ENCODE assay signal across 12 mouse cellular contexts in the genomic region with DNA sequence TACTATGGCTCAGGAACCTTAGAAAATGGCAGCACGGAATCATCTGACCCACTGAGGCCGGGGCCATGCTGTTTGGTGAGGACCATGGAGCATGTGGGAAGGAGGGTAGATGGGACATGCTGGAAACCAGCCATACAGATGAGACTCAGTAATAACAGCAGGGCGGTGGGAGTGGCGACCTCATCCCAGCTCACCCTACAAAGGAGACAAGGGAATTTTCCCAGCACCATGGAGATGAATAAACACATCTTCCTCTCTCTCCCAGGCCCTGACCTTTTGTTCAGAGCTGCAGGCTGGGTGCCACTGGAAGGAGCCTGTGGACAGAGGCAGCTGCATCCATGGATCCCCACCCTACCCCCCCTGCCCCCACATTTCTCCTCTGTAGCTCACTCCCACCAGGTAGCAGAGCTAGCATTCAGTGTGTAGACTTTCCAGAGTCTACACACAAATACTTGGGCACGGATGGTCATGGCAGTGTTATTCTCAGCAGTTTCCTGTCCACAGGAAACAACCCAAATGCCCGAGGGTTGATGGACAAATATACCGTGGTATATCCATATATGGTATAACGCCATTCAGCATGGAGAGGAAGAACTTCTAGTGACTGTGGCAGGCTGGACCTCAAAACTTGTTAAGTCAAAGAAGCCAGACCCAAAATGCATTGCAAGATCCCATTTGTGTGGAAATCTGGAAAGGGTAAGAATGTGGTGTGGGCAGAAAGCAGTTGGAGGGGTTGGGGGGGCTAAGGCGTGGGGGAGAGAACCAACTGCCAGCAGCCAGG. TPM values are rescaled to one million over a fixed set of nuclear protein-coding genes. Genes with fewer than 3 reads are reported as not detected.
DNase-seq lines count a peak whose midpoint lies in the region; ATAC-seq lines count a peak whose summit lies in the region.
"Had no signal": no experiment of that assay in that cellular context is flagged by ENCODE, and none has a peak within 500 bp of the region (broad histone marks: within the 10 kb centered on the region; RNA-seq: fewer than 3 reads in every experiment).

No protein-coding gene starts in this region.

- H3K27ac ChIP-seq in kidney, embryonic 15.5 days, result 0 out of 2 replicates have a peak overlapping the region, but pooled peaks have one; percentile 22
- no peak overlapping the region for H3K27ac ChIP-seq in hindbrain, embryonic 12.5 days
- H3K27ac ChIP-seq: stomach, embryonic 15.5 days had no signal

- no peaks in the 10 kb centered on the region for H3K36me3 ChIP-seq in kidney, embryonic 15.5 days
- no peaks in the 10 kb centered on the region for H3K36me3 ChIP-seq in hindbrain, embryonic 12.5 days
- H3K36me3 ChIP-seq: stomach, embryonic 15.5 days had no signal

- no peak overlapping the region for H3K4me3 ChIP-seq in kidney, embryonic 15.5 days (replicated peaks)
- no peak overlapping the region for H3K4me3 ChIP-seq in hindbrain, embryonic 12.5 days
- H3K4me3 ChIP-seq: myocyte; stomach, embryonic 15.5 days had no signal

- no peak for ATAC-seq in kidney, embryonic 15.5 days (replicated peaks; ENCODE audit: low FRiP score)
- ATAC-seq in hindbrain, embryonic 12.5 days (ENCODE audit: low FRiP score), result 0 out of 2 replicates have a peak, but pooled peaks have one; percentile 27

- peaks cover 27% of the 10 kb centered on the region for H3K4me1 ChIP-seq in kidney, embryonic 15.5 days
- peaks cover 16% of the 10 kb centered on the region; the same call in 1 of the 2 replicates for H3K4me1 ChIP-seq in hindbrain, embryonic 12.5 days

- DNase-seq in adrenal gland, adult (ENCODE audit: inconsistent age in 2 of 2, low spot score in 1 of 2), result peak; percentile 59 to 75
- DNase-seq in adrenal gland, adult 18-20 months (ENCODE audit: low spot score in 2 of 2), result no peak
- DNase-seq in kidney, adult 11 months, result no peak
- DNase-seq in lung, postnatal 36 days, result peak; percentile 89
- no peak for DNase-seq in cerebellum, adult 18-20 months
- DNase-seq in cerebellum, postnatal 4 days (ENCODE audit: low spot score in 2 of 2), result no peak
- DNase-seq: cerebellum, adult 11 months; kidney, postnatal 4 days had no signal

- no peak overlapping the region for H3K9ac ChIP-seq in kidney, embryonic 15.5 days
- H3K9ac ChIP-seq in hindbrain, embryonic 12.5 days, result no peak overlapping the region
- H3K9ac ChIP-seq: stomach, embryonic 15.5 days had no signal

- H3K27me3 ChIP-seq in kidney, embryonic 15.5 days, result no peaks in the 10 kb centered on the region
- H3K27me3 ChIP-seq in hindbrain, embryonic 12.5 days, result no peaks in the 10 kb centered on the region
- H3K27me3 ChIP-seq: stomach, embryonic 15.5 days had no signal

- no peaks in the 10 kb centered on the region for H3K9me3 ChIP-seq in kidney, embryonic 15.5 days (replicated peaks)
- no peaks in the 10 kb centered on the region for H3K9me3 ChIP-seq in hindbrain, embryonic 12.5 days (replicated peaks)
- H3K9me3 ChIP-seq: stomach, embryonic 15.5 days had no signal

- no peak overlapping the region for H3K4me2 ChIP-seq in kidney, embryonic 15.5 days
- no peak overlapping the region for H3K4me2 ChIP-seq in hindbrain, embryonic 12.5 days (replicated peaks)
- H3K4me2 ChIP-seq: stomach, embryonic 15.5 days had no signal

- 67% methylated on average over 9 of the region's 9 CpGs for WGBS in kidney, embryonic 15.5 days
- WGBS in hindbrain, embryonic 12.5 days, result 64% methylated on average over 9 of the region's 9 CpGs

RNA-seq across cellular contexts. Expression of gene Hs1bp3, which starts 35.7 kb away (rescaled TPM):
- 10 to 100 TPM; 12.4 to 16.5 TPM for total RNA-seq in adrenal gland, adult 18-20 months (2021)
- polyA plus RNA-seq in kidney, embryonic 15.5 days (2015; fragmentation: Nextera tagmentation; extraction: Ambion mirVana), result 14.2 and 16.5 TPM in 2 replicates
- 13.2 and 14.6 TPM in 2 replicates for polyA plus RNA-seq in hindbrain, embryonic 12.5 days (2016; fragmentation: Nextera tagmentation; extraction: Ambion mirVana)

RNA-seq across cellular contexts. Expression of gene Gdf7, which starts 47.2 kb away (rescaled TPM):
- total RNA-seq in adrenal gland, adult 18-20 months (2021), result not detected
- polyA plus RNA-seq in kidney, embryonic 15.5 days (2015; fragmentation: Nextera tagmentation; extraction: Ambion mirVana), result 1.1 and 1.2 TPM in 2 replicates
- polyA plus RNA-seq in hindbrain, embryonic 12.5 days (2016; fragmentation: Nextera tagmentation; extraction: Ambion mirVana), result 1.9 and 2.3 TPM in 2 replicates
- polyA plus RNA-seq: stomach, embryonic 15.5 days had no signal

Comparison
In these comparisons a context has a peak if more than half of its experiments do, and no peak if none do; other contexts are left out.
1. DNase-seq: peak in adrenal gland, adult (2 of 2) and lung, postnatal 36 days (single experiment); none in adrenal gland, adult 18-20 months (0 of 2), kidney, adult 11 months (single experiment), cerebellum, adult 18-20 months (0 of 2) and cerebellum, postnatal 4 days (0 of 2).